Mouse (Mus musculus) thymus, postnatal 4 days (tissue): Measurements from ENCODE around the gene Dctn2.
A peak's percentile ranks its signal among the peaks of the same experiment; 100 is the strongest.

Experiments used
- DNase-seq: peaks from one replicate; pipeline ENCODE4 v3.0.0; 2021

Dctn2 gene

GRCm38 (mm10) chr10:127266112-127267091, at the start of gene Dctn2:
TSS of gene Dctn2 (plus strand) at chr10:127266368.
- DNase-seq = peak; percentile 89

GRCm38 (mm10) chr10:127216456-127216855, 49.7 kb upstream of the Dctn2 start:
- no peak for DNase-seq

DNA sequence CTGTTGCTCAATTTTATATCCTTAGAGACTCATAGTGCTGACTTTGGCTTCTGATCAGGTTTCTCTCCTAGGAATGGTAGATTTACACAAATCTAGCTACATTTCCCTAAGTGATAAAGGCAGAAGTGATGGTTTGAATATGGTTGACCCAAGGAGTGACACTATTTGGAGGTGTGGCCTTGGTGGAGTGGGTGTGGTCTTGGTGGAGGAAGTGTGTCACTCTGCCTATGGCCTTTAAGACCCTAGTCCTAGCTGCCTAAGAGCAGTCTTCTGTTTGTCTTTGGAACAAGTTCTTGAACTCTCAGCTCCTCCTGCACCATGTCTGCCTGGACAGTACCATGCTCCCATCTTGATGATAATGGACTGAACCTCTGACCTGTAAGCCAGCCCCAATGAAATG, 49.0 kb upstream of the Dctn2 start:
- DNase-seq = no peak

DNA sequence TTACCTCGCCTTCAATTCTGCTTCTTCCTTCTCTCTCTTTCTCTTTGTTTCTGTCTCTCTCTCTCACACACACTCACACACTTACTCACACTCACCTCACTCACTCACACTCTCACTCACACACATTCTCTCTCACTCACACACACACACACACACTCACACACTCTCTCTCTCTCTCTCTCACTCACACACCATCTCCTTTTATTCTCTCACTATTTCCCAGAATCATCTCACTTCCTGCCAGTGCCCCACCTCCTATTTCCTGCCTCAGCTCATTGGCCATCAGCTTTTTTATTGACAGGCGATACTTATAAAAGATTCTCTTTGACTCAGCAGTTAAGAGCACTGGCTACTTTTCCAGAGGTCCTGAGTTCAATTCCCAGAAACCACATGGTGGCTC, 47.8 kb upstream of the Dctn2 start:
- no peak for DNase-seq

DNA sequence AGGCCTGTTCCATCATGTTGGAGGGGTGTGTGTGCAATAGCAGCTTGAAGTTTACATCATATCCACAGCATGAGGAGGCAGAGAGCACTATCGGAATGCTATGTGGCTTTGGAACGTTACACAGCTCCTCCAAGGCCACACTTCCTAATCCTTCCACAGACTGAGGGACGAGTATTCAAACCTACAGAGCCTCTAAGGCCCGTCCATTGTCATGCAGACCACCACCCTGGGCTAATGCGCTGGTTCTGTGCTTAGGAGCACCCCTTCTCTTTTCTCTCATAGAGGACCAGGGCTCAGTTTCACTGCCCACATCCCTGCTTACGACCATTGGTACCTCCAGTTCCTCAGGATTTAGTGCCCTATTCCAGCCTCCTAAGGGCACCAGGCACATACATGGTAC, 41.0 kb upstream of the Dctn2 start:
- no peak for DNase-seq

- peak; percentile 32 for DNase-seq
Observed at GRCm38 (mm10) chr10:127225732-127226131, 40.4 kb upstream of the Dctn2 start.

DNA sequence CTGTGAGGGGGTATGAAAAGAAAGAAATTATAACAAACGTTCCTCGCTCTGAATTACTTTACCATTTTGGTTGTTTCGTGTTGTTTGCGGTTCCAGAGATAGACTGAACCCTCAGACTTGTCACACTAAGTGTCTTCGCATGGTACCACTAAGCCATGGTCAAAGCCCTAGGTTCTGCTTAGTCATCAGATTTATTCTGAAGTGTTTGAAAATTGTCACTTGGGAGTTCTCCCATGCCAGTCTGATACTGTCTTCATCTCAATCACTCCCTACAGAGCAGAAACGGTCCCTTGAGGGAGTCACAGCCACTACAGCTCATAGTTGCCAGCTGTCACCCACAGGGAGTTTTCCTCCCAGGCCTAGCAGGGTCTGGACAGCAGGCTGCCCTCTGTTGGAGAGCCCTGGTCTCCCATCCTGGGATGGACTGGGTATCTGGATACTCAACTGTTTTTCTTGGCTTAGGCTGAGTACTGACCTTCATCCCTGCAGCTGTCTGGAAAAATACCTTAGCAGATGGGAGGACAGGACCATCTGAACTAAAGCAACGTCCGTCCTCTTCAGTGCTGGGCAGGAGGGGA, 39.8 kb upstream of the Dctn2 start:
- no peak for DNase-seq

DNA sequence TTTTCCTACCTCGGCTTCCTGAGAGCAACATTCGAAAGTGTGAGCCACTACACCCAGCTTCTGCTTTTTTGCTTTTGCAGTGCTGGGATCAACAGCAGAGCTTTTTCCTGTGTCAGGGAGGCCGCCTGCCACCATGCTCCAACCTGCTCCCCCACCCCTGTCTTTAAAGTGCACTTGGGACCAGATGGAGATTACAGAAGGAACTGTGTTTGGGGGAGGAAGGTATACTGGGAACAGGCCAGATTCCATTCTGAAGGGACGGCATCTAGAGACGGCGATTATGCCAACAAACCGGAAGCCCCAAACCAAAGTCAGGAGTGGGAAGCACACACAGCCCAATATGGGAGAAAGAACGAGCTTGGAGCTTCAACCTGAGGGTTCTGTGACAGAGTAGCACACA, 39.0 kb upstream of the Dctn2 start:
- DNase-seq = no peak

DNA sequence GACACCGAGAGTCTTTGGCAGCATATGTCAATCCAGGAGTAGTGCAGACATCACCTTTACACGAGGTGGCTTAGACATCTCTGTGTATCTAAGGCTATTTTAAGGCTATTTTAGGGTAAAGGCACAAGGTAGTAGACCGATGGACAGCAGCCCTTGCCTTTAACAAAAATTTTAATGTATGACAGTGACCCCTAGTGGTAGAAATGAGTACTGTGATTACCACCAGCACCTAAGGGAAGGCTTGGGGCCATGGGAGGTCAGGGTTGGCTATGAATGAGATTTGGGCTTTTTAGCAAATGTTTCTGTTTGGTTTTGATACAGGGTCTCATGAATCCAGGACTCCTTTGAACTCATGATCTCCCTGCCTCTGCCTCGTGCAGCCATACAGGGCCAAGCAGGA, 37.3 kb upstream of the Dctn2 start:
- DNase-seq = no peak

DNA sequence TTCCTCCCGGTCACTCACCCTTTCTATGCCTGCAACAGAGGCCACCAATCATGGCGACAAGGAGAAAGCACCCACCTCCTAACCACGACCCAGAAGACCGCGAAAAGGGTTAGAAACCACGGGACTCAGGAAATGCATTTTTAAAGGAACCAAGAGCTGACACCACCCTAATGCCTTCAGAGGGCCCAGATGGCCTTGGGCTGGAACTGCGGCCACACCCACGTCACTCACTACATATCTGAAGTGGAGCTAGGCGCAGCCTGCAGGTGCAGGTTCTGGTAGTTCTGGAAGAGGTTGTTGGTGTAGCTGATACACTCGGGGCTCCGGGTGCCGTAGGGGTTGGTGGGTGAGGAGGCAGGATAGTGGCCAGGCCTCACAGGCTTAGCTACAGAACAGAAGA, 35.5 kb upstream of the Dctn2 start:
- peak; percentile 23 for DNase-seq

- DNase-seq = no peak
Observed at GRCm38 (mm10) chr10:127231741-127232140, 34.4 kb upstream of the Dctn2 start.

DNA sequence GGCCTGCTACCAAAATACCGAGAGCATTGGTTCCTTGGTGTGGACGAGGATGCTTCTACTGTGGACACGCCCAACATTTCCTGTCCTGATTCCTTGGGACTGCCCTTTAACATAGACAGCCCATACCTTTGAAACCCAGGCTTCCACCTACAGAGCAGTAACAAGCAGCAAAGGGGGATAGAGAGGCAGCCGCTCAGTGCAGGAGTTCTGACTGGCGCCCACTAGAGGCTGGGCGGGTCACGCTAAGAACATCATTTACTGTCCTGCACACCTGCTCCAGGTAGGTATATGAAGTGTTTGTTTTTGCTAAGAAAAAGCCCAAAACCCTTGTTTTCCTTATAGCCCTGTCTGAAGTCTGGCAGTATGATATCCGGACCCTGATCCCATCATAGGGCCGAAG, 33.0 kb upstream of the Dctn2 start:
- peak; percentile 70 for DNase-seq

GRCm38 (mm10) chr10:127236541-127236940, 29.6 kb upstream of the Dctn2 start:
- DNase-seq = no peak

DNA sequence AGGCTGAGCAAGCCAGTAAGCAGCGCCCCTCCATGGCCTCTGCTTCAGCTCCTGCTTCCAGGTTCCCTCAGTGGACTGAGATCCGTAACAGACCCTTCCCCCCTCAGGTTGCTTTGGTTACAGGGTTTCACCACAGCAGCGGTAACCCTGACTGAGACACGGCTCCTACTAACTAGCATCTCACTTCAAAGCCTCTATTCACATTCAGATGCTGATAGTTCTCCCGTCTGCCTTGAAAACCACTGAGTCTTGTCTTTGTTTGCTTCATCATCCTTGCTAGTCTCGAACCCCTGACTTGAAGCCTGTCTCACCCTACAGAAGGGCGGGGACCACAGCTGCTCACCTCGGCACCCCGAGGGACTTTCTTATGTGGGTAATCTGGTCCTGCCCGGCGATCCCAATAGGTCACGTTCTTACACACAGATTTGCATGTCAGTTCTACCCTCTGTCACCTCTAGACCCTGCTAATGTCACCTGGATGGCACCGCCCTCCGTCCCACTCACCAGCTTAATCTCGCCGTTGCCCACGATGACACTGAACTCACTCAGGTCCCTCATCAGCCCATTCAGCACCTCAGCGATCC, 27.8 kb upstream of the Dctn2 start:
- DNase-seq = no peak

DNA sequence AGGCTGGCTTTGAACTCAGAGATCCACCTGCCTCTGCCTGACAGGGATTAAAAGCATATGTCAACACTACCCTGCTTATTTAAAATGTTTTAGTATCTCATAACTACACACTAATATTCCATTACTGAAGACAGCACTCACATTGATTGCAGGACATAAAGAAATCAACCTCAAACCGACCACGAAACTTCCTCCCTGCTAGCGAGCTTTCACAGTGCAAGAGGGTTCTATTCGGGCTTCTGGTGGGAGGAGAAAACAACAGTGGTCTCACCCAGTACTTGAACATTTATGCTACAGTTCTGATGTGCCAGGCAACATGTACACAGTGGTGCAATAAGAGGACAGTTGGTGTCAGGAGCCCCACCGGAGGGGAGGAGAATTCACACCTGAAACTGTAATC, 15.4 kb upstream of the Dctn2 start:
- no peak for DNase-seq

DNA sequence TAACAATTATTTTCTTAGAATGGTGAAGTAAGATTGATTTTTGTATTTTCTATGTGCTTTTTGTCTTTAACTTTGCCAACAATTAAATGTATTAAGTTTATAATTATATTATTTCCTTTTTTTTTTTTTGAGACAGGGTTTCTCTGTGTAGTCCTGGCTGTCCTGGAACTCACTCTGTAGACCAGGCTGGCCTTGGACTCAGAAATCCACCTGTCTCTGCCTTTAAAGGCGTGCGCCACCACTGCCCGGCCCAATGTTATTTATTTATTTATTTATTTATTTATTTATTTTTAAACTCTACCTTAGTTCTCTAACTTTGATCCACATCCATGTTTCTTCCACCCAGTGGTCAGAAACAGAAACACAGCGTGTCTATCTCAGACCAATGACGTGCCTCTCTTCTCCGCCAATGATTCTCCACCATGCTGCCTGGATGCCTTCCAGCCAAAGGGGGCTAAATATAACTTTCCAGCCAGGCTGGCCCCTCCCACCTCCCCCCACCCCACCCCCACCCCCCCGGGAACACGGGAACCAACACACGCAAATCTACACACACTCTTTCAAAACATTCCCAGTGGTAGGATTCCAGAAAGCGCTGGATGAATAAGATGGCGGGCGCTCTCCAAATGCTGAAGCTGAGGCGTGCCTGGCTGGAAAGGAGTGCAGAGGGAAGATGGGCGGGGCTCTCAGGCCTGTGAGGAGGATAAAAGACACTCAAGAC, 10.4 kb upstream of the Dctn2 start:
- DNase-seq = peak; percentile 23

- no peak for DNase-seq
Observed at GRCm38 (mm10) chr10:127257790-127258189, 8.4 kb upstream of the Dctn2 start.

DNA sequence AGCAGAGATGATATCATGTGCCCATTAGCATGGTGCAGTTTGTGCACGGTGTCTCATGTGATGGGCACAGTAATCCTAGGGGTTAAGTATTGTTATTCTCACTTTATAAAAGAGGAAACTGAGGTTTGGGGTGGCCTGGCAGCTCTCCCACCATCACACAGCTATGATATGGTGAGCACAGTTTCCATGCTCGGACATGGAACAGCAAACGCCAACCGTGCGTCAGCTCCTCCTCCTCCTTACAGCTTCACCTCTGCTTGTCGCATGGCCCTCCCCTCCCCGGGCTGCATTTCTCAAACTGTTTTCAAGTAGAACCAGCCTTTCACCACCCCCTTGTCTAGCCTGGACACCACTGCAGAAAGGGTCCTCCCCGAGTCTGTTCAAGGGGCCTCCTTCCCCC, 7.7 kb upstream of the Dctn2 start:
- no peak for DNase-seq

DNA sequence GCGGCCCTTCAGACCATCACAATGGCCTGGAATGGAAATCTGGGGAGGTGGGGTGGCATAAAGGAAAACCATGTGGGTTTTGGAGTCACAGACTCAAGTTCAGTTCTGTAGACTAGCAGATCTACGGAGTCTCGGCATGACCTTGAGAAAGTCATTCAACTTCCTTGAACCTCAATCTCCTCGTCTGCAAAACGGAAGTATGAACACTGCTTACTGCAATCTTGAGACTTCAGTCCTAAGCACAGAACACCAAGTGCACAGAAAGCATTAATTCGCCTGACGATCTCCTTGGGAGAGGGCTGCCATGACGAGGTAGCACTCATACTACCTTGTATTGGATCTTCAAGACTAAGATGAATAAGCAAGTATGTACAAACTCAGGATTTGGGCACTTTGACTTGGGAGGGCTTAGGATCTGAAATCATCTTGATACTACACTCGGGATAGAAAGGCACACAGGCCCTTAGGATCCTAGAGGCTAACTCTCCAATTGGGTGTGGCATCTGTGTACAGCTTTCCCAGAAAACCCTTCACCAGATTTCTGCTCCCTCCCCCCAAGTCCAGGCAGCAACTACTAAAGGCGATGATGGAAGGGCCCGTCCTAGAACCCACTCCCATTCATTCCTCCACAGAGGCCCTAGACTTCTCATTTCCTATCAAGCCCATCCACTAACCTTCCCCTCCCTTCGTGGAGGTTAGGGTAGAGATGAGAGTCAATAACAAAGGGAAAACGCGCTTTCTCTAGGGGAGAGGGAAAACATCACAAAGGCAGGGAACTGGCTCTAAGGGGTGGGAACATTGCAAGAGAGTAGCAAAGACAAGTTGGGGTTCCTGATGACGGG, 4.2 kb upstream of the Dctn2 start:
- no peak for DNase-seq

GRCm38 (mm10) chr10:127262548-127263398, 3.4 kb upstream of the Dctn2 start, which contains the start of gene Kif5a:
TSS of gene Kif5a (minus strand) at chr10:127263348.
- peak; percentile 78 for DNase-seq

- DNase-seq = no peak
Observed at GRCm38 (mm10) chr10:127263631-127264030, 2.5 kb upstream of the Dctn2 start.
